Mouse (Mus musculus): ENCODE measurements at regions not wholly inside any gene's neighbourhood (a gene's known extent, or its start where the extent isn't known, plus 50 kb on each side); places are given as distances from the start of the nearest gene placed in this dataset.

DNA sequence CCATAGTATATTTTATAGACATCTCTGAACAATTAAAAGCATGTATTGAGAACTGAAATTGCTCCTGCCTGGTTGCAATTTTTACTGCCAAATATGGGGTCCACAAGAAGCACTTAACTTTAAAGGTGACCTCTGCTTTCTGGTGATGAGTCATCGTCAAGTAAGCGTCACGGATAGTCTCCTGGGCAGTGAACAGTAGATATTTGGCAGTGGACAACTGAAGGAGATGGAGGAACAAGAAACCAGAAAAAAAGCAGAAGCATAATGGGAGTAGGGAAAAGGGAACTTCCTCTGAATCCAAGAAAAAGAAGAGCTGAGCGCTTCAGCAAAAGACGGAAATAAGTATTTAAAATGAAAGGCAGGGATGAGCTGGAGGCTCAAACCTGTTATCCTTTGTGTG is 199.3 kb downstream of the Sox4 start:
- no peak for DNase-seq (ENCODE audit: low spot score)

DNA sequence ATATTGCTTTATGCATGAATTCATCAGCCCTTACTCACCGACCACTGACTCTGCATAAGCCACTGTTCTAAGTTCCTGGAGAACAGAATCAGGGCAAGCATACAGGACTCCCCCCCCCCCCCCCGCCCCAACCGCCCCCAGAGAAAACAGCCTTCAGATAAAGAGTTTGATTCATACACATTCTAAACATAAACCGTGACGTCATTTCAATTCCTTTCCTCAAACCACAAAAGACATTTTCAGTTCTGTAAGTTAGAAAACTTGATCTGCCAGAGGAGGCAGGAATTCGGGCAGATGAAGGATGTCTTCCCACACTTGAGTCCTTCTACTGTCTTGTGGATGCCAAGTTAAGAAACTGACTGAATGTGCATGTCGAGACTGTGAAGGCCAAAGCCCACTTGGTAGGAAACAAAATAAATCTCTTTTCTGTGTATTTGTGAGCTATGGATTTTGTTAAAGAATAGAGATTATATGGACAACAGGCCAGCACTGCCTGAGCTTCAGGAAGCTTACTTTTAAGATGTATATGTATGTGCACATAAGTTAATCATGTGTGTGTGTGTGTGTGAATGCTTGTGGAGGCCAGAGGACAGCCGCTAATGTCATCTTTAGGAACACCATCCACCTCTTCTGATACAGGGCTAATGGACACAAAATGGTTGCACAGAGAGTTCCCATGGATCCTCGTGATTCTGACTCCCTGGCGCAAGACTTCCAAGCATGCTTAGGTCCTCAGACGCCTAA is 202.4 kb downstream of the Sox4 start:
- no peak for DNase-seq (ENCODE audit: low spot score)

DNA sequence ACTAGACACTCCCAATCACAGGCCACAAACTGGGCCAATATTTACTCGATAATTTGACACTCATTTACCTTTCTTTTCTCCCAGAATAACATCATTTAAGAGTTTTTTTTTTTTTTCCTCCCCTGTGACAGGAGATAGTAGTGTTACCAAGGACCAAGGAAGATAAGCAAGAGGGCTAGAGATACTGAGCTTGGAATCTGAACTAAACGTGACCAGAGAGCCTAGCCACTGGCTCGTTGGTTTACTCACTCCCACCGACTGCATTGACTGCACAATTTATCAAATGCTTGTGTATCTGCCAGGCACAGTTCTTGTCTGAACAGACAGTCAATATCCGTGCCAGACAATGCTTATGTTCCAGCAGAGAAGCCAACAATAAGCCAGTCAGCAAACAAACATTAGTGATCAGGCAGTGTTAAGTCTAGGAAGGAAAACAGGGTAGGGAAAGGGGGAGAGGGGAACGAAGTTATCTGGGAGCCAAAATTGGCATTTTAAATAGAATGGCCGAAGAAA is 213.3 kb downstream of the Sox4 start:
- DNase-seq (ENCODE audit: low spot score) = no peak

DNA sequence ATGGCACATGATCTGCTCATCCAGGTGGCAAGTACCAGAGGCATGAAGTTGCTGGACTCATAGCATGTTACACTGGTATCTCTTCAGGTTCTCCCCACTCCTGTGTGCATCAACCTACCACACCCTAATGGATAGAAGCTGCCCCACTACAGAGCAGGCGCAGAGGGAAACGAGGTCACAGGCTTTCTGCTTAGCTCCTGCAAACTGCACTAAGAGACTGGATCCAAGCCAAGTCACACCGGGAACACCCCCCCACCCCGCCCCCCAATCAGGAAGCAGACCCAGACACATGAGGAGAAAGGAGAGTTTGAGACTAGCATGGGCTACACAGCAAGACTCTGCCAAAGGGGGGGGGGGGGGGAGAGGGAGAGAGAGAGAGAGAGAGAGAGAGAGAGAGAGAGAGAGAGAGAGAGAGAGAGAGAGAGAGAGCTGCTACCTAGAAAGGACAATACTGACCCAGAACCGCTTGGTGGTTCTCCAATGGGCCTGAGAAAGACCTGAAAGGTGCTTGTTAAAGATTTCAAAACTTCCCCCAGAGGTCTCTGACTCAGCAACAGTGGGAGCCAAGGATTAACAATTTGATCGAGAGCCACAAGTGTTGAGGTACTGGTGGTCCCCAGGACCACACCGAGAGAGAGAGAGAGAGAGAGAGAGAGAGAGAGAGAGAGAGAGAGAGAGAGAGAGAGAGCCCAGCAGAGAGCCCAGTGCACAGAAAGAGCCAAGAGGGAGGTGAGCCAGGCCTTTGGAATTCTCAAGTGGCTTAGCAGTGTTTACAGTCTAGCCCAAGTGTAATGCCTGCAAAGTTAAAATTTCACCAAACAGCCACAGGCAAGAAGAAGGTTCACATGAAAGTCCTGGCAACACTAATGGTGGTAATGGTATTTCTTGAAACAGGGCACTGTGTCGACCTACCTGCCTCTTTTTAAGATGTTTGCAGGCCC is 215.1 kb downstream of the Sox4 start:
- no peak for DNase-seq (ENCODE audit: low spot score)

DNA sequence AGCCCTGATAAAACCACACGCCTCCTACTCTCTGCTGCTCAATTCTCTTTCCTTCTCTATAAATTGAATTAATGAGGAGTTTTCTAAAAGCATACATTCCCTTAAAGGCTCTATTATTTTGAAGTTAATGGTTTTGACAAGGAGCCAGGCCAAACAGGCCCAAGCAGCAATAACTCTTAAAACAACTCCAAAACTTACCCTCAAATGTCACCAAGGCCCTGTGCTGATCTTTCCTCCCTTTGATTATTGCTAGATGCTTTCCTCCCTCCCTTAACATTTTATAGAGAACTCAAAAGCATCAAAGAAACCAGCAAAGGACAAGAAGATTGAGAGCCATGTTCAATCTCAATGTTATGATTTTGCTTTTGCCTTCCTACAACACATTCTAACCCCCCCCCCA is 221.0 kb downstream of the Sox4 start:
- no peak for DNase-seq (ENCODE audit: low spot score)

DNA sequence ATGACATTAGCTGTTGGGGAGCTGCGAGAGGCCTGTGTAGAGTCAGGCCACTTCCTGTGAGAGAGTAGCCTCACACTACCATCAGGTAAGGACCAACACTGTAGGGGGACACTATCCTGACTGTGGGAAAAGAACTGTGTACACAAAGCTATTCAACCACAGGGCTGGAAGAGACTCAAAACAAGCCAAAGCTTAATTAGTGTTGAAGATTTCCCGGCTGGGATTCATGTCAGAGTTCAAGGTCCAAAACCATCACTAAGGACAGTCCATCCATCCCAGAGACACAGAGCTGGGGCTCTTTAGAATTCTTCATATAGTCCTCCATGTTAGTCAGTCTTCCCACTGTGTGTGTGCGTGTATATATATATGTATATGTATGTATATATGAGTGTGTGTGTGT is 221.5 kb downstream of the Sox4 start:
- no peak for DNase-seq (ENCODE audit: low spot score)

DNA sequence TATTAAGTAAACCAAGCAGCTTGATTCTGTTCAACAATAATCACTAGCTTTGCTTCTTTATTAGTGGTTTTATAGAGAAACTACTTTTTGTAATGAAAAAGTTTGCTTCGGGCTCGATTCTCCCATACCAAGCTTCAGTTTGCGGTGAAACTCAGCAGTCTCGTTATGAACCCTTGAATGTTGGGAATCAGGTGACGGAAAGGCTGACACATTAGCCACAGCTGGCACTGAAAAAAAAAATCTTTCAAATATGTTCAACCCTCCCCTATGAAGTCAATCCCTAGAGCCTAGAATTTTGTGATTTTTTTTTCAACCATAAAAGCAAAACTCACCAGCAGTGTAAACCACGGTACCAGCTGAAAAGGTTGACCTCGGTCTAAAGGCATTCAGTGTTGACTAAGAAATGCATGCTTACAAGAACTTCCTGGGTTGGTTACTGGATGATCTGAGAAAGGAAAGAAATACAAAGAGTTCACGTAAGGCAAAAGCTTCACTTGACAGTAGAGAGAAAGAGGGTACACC is 223.4 kb downstream of the Sox4 start:
- DNase-seq (ENCODE audit: low spot score) = no peak

DNA sequence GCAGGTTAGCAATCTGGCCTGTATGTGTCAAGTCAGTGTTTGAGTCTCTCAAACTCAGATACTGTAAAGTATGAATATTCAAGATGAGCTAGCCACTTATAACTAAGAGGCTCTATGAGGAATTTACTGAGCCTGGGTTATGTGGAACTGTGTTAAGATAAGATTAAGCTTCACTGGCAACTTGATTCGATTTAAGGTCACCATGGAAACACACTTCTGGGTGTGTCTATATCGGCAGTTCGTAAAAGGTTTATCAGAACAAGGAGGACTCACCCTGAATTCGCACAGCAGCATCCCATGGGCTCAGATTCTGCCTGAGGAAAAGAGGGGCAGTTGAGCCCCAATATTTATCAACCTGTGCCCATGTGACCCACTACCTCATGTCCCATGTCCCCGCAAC is 224.7 kb downstream of the Sox4 start:
- no peak for DNase-seq (ENCODE audit: low spot score)

DNA sequence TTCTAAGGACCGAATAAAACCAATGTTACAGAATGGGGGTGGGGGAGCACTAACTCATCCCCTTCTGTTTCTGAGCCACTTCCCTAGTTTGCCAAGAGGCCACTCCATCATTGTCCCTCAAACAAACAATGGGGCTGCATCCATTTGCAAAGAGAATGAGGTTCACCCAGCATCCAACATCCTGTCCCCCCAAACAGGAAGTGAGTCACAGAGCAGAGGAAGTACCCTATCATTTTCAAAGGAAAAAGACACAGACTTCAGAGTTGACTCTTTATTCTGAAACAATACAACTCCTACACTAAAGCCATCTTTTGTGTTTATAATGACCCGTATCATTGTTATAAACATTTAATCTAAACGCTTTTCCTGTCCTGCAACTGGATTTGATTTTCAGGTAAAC is 229.2 kb downstream of the Sox4 start:
- no peak for DNase-seq (ENCODE audit: low spot score)

DNA sequence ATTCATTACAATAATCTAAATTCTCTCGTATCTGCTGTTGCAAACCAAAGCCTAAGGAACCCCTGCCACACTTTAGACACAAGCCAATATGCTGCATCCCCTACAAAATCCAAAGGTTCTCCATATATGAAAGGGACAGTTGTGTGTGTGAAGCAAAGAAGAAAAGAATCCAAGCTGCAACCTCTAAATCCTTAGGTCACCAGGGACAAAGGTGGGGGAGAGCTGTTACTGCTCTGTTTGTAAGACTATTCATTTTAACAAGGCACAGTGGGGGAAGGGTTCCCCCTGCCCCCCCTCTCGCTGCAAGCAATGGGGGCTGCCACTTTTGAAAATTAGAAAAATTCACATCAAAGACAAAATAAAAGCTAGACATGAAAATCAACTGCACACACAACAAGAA is 231.4 kb downstream of the Sox4 start:
- DNase-seq (ENCODE audit: low spot score) = no peak

DNA sequence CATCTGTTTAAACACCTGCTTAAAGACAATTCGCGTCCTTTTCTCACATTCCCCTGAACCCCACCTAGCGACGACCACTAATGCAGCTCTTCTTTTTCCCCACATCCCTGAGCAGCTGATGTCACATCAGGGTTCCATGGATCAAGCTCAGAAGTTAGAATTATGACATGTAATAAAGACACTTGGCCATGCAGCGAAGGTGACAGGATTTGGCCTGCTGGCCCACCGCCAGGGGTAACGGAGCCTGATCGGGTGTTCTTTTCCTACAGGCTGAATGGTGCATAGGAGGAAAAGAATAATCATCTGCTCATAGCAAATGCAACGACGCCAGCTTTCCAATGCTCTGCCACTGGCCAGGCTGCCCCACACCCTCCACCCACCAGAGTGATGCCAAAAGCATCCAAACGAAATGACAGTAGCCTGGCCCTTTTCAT is 231.9 kb downstream of the Sox4 start:
- no peak for DNase-seq (ENCODE audit: low spot score)

DNA sequence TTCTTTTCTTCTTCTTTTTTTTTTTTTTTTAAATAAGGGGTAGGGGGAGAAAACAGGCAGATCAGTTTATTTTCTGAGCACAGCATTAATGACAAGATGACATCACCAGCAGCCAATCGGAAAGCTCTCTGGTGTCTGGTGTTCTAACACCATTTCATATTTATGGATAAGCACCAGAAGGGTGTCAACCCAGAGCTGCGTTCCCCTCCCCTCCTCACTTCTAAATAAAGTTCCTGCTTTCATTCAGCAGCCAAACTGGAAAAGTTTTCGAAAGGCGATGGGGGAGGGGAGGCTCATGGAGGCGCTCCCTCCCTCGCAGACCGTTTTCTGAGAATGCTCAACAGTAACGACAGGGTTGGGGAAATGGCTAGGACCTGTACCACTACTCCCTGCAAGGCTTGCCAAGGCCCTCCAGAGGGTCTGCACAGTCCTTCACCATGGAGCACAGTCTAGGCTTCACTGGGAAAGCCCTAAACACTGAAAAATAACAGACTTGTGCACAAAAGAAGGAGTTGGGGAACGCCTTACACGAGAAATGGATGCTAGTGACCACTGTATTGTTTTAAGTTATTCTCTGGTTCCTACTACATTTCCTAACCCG is 232.8 kb downstream of the Sox4 start:
- DNase-seq (ENCODE audit: low spot score) = no peak

DNA sequence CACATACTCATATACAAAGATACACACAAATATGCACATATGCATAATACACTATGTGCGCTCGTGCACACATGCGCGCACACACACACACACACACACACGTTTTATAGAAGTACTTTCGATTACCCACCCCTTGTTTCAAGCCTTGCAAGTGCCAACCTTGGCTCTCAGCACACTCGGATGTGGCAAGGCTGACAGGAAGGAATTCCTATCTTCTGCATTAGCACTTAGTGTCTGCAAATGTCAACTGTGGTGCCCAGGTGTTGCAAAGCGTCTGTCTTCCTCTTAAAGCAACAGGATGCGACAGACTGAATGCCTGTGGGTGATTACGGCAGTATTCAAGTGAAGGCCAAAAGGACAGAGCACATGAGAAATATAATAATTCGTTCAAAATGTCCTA is 233.3 kb downstream of the Sox4 start:
- DNase-seq (ENCODE audit: low spot score) = no peak

DNA sequence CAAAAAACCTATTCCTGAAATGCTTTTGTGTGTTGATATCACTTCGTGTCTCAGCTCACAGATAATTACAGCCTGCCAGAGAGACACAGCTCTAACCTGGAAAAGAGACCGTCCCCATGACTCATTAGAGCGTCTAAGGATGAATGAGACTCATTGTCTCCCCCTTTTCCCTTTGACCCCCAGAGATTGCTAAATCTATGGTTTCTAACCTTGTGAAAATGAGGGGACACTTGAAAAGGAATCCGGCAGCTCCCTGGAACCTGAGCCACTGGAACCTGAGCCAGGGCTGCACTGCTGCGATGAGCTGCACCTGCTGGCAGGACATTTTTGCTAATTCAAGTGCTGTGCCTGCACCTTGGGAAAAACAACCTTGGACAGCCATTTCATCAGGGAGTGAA is 234.6 kb downstream of the Sox4 start:
- no peak for DNase-seq (ENCODE audit: low spot score)

DNA sequence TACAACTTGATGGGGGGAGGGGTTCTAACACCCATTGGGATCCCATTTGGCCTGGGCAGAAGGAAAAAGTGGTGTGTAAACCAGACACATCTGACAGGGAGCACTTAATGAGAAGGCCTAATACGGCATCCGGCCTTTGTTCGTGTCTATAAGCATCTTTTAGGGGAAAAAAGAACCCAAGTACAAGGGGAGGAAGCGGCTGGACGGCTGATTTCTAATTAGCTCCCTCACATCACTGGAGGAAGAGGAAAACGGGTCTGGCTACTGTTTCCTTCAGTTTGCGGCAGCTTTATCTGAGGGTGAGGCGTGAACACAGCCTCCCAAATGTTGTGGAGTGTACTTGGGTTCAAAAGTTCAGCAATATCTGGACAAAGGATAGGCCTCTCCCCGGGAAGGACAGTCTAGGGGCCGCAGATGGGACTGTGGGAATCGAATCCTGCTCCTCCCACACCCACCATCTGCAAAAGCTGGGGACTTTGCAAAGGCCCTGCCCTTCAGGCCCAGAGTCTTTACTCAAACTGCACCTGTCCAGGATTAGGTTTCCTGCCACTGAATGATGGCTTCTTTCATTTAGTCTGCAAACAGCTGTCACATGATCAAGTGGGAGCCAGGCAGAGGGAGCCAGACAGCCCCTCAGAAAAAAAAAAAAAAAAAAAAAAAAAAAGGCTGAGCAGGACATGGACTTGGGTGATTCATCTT is 235.2 kb downstream of the Sox4 start:
- DNase-seq (ENCODE audit: low spot score) = peak; percentile 65

DNA sequence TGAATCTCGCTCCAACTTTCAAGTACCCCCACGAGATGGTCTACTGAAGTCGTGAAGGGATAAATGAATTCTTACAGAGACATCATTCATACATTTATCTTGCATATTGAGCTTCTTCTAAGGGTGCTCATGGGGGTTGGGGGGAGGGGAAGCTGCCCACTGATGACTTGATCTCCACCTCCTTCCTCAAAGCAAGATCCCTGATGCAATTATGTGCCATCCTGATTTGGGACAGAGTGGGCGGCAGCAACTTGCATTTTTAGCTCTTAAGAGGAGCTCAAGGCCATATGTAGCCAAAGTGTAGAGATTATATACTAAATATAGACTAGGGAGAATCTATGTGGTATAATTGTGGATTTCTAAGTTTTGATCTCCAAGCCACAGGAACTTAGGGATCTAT is 236.1 kb downstream of the Sox4 start:
- no peak for DNase-seq (ENCODE audit: low spot score)

DNA sequence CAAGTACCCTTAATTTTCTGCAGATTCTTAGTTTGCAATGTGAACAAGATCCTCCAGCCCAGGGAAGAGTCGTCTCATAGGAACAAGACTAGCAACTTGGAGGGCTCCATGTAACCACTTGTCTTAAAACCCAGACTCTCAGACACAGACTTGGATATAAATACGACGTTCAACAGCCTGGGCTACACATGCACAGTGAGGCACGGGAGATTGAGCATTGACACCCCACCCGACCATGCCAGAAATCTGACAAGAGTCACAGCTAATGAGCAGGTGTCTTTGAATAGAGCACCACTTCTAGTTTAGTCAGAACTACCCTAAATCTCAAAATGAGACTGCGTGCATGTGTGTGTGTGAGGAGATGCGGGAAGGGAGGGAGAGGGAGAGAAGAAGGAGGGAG is 243.5 kb downstream of the Sox4 start:
- no peak for DNase-seq (ENCODE audit: low spot score)

DNA sequence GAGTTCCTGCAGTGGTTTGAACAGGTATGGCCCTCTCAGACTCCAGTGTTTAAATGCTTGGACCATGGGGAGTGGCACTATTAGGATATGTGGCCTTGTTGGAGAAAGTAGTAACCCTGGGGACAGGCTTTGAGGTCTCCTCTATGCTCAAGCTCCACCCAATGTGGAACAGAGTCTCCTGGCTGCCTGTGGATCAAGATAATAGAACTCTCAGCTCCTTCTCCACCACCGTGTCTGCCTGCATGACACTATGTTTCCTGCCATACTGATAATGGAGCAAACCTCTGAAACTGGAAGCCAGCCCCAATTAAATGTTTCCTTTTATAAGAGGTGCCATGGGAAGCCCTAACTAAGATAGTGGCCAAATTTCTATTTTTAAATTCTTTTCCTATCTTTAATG is 252.2 kb downstream of the Sox4 start:
- no peak for DNase-seq (ENCODE audit: low spot score)

DNA sequence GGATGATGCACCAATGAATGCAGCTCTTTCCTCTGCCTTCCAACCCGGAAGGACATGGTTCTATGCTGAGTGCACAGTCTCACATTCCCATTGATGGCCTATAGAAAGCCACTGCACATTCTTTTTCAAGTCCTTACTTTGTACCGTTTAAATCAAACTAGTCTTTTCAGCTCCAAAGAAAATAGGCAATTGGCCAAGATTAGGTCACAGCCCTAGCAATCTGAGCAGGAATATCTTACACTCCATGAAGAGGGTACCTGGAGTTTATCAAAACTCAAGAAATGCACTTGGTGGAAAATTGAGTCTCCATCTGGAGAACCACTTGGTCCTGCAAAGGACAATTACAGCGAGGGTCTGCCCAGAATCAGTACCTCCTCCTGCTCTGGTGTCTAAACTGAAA is 253.4 kb downstream of the Sox4 start:
- DNase-seq (ENCODE audit: low spot score) = peak; percentile 6

DNA sequence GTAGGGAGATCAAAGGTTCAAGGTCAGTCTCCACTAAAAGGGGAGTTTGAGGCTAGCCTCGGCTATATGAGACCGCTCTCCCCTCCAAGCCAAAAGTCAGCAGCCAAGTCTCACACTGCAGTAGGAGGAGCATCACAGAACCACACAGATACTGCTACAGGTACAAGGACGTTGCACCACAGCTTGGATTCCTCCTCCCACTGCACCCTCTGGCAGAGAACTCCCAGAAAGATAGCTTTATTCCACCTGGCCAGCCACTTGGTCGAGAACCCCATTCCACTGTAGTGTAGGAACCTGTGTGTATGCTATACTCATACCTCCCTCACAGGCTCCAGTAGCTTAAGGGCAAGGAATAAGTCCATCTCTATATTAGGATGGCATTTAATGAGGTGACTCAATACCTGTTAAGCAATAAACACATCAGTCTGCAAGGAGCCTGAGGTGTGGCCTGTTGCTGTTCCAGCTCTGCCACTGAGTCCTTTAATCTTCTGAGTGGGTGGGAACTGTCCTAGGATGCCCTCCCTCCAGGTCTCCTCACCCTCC is 254.0 kb downstream of the Sox4 start:
- no peak for DNase-seq (ENCODE audit: low spot score)

DNA sequence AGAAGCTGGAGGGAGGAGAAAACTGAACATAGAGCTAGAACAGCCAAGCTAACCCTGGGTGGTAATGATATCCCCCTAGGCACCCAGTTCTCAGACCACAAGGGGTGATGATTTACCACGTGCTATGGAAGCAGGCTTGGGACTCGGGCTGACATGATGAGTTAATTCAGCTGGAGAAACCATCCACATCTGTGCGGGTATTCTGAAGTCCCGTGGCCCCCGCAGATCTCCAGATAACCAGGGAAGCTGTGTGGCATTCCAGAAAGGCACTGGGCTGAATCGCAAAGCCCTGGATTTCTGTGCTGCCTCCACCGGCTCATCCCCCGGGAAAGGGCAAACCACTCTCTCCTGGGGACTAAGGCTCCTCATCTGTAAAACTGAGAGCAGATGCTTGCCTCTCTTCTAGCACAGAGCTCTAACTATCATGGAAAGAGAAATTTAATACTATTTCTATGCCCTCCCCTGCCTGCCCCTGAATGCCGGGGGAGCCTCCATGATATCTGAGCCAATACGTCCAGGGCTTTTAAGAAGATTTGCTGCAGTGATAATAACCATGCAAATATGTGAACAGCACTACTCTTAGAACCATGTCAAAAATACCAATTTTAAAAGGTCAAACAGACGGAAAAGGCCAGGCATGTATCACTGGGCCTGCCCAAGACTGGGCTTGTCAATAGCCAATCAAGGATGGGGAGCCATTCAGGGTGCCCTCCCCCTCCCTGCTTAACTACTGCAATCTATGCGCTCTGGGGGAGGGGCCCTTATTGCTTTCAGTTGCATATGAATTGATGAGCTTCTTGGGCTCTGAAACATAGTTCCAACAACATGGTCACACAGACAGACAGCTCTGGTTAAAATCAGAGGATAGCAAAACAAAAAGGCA is 255.5 kb downstream of the Sox4 start:
- no peak for DNase-seq (ENCODE audit: low spot score)

All from MN1 (cell line).